Mouse (Mus musculus): Measurements from ENCODE around the gene Ube3b. TPM values are rescaled to one million over a fixed set of nuclear protein-coding genes. Genes with fewer than 3 reads are reported as not detected.

Ube3b gene
- polyA plus RNA-seq, 1 experiment from 2014 or later, result 41.4 TPM

- H3K4me1 ChIP-seq, result peaks cover 96% of the 10 kb centered on the region
- H3K9me3 ChIP-seq, result no peaks in the 10 kb centered on the region
- H3K27ac ChIP-seq, result no peak overlapping the region
- H3K9ac ChIP-seq, result 0 out of 2 replicates have a peak overlapping the region, but pooled peaks have one; percentile 16
- H3K27me3 ChIP-seq, result no peaks in the 10 kb centered on the region
- no peak for ATAC-seq (ENCODE audit: insufficient number of reproducible peaks, insufficient read depth, low FRiP score, low TSS enrichment, low read depth)
- whole genome bisulfite sequencing, result 90% methylated on average over 23 of the region's 23 CpGs
- H3K36me3 ChIP-seq, result peaks cover 45% of the 10 kb centered on the region
- H3K4me3 ChIP-seq, result no peak overlapping the region
- no peak overlapping the region for H3K4me2 ChIP-seq
These were observed 5.8 kb upstream of the Ube3b start for GRCm38 (mm10) chr5:114374409-114375213.

- ATAC-seq (ENCODE audit: insufficient number of reproducible peaks, insufficient read depth, low FRiP score, low TSS enrichment, low read depth), result no peak
- 35% methylated on average over 10 of the region's 10 CpGs for WGBS
- Histone ChIP-seq H3K9me3 (no peaks in the 10 kb centered on the region), H3K4me3 (peak overlapping the region; percentile 90), H3K4me2 (peak overlapping the region; percentile 90), H3K36me3 (peaks cover 23% of the 10 kb centered on the region), H3K27me3 (no peaks in the 10 kb centered on the region), H3K27ac (peak overlapping the region; percentile 66), H3K4me1 (peaks cover 75% of the 10 kb centered on the region), H3K9ac (peak overlapping the region; percentile 95)
These were observed 2.1 kb upstream of the Ube3b start for GRCm38 (mm10) chr5:114378177-114378920.

GRCm38 (mm10) chr5:114378936-114379335, 1.5 kb upstream of the Ube3b start:
- Histone ChIP-seq H3K27ac (peak overlapping the region; percentile 66), H3K4me3 (peak overlapping the region; percentile 90), H3K4me2 (peak overlapping the region; percentile 90), H3K4me1 (peaks cover 69% of the 10 kb centered on the region), H3K9ac (peak overlapping the region; percentile 95), H3K9me3 (no peaks in the 10 kb centered on the region), H3K36me3 (peaks cover 17% of the 10 kb centered on the region), H3K27me3 (no peaks in the 10 kb centered on the region)
- WGBS, result 20% methylated on average over 6 of the region's 6 CpGs
- no peak for ATAC-seq (ENCODE audit: insufficient number of reproducible peaks, insufficient read depth, low FRiP score, low TSS enrichment, low read depth)

- H3K9ac ChIP-seq, result peak overlapping the region; percentile 95
- H3K4me1 ChIP-seq, result peaks cover 61% of the 10 kb centered on the region
- H3K4me3 ChIP-seq, result peak overlapping the region; percentile 90
- peak overlapping the region; percentile 90 for H3K4me2 ChIP-seq
- ATAC-seq (ENCODE audit: insufficient number of reproducible peaks, insufficient read depth, low FRiP score, low TSS enrichment, low read depth), result peak; percentile 27; the same call in 1 of the 2 replicates
- no peaks in the 10 kb centered on the region for H3K27me3 ChIP-seq
- H3K9me3 ChIP-seq, result no peaks in the 10 kb centered on the region
- WGBS, result under 1% methylated on average over 20 of the region's 20 CpGs
- peaks cover 15% of the 10 kb centered on the region for H3K36me3 ChIP-seq
- H3K27ac ChIP-seq, result peak overlapping the region; percentile 92
These were observed 644 bp upstream of the Ube3b start for GRCm38 (mm10) chr5:114379763-114380162.

GRCm38 (mm10) chr5:114381013-114381351, 575 bp downstream of the Ube3b start:
- H3K9me3 ChIP-seq, result no peaks in the 10 kb centered on the region
- H3K36me3 ChIP-seq, result peaks cover 16% of the 10 kb centered on the region
- H3K27ac ChIP-seq, result peak overlapping the region; percentile 92
- no peak for ATAC-seq (ENCODE audit: insufficient number of reproducible peaks, insufficient read depth, low FRiP score, low TSS enrichment, low read depth)
- peaks cover 51% of the 10 kb centered on the region for H3K4me1 ChIP-seq
- WGBS, result under 1% methylated on average over 18 of the region's 18 CpGs
- peak overlapping the region; percentile 90 for H3K4me2 ChIP-seq
- H3K4me3 ChIP-seq, result peak overlapping the region; percentile 90
- no peaks in the 10 kb centered on the region for H3K27me3 ChIP-seq
- peak overlapping the region; percentile 95 for H3K9ac ChIP-seq

GRCm38 (mm10) chr5:114383184-114383904, 2.9 kb downstream of the Ube3b start:
- 76% methylated on average over 9 of the region's 9 CpGs for WGBS
- ATAC-seq (ENCODE audit: insufficient number of reproducible peaks, insufficient read depth, low FRiP score, low TSS enrichment, low read depth), result no peak
- Histone ChIP-seq H3K4me1 (peaks cover 29% of the 10 kb centered on the region), H3K9me3 (no peaks in the 10 kb centered on the region), H3K4me3 (no peak overlapping the region), H3K27me3 (no peaks in the 10 kb centered on the region), H3K9ac (no peak overlapping the region), H3K4me2 (no peak overlapping the region), H3K27ac (no peak overlapping the region), H3K36me3 (peaks cover 40% of the 10 kb centered on the region)

GRCm38 (mm10) chr5:114384448-114384847, 4.0 kb downstream of the Ube3b start:
- 91% methylated on average over 8 of the region's 8 CpGs for WGBS
- Histone ChIP-seq H3K9ac (no peak overlapping the region), H3K4me2 (no peak overlapping the region), H3K27me3 (no peaks in the 10 kb centered on the region), H3K4me3 (no peak overlapping the region), H3K9me3 (no peaks in the 10 kb centered on the region), H3K27ac (no peak overlapping the region), H3K36me3 (peaks cover 51% of the 10 kb centered on the region), H3K4me1 (peaks cover 18% of the 10 kb centered on the region)
- no peak for ATAC-seq (ENCODE audit: insufficient number of reproducible peaks, insufficient read depth, low FRiP score, low TSS enrichment, low read depth)

GRCm38 (mm10) chr5:114393169-114393568, 12.8 kb downstream of the Ube3b start:
- ATAC-seq (ENCODE audit: insufficient number of reproducible peaks, insufficient read depth, low FRiP score, low TSS enrichment, low read depth), result no peak
- Histone ChIP-seq H3K9ac (no peak overlapping the region), H3K9me3 (no peaks in the 10 kb centered on the region), H3K27ac (no peak overlapping the region), H3K4me3 (no peak overlapping the region), H3K36me3 (peaks cover 100% of the 10 kb centered on the region), H3K4me1 (no peaks in the 10 kb centered on the region), H3K27me3 (no peaks in the 10 kb centered on the region), H3K4me2 (no peak overlapping the region)
- 83% methylated on average over 9 of the region's 9 CpGs for WGBS

GRCm38 (mm10) chr5:114406592-114406991, 26.2 kb downstream of the Ube3b start:
- Histone ChIP-seq H3K4me1 (no peaks in the 10 kb centered on the region), H3K4me2 (no peak overlapping the region), H3K27me3 (no peaks in the 10 kb centered on the region), H3K4me3 (no peak overlapping the region), H3K9ac (no peak overlapping the region), H3K9me3 (no peaks in the 10 kb centered on the region), H3K36me3 (peaks cover 100% of the 10 kb centered on the region), H3K27ac (no peak overlapping the region)
- no peak for ATAC-seq (ENCODE audit: insufficient number of reproducible peaks, insufficient read depth, low FRiP score, low TSS enrichment, low read depth)
- WGBS, result 88% methylated on average over 14 of the region's 14 CpGs

GRCm38 (mm10) chr5:114407269-114407668, 26.9 kb downstream of the Ube3b start:
- Histone ChIP-seq H3K9me3 (no peaks in the 10 kb centered on the region), H3K4me3 (no peak overlapping the region), H3K4me1 (no peaks in the 10 kb centered on the region; the same call in 1 of the 2 replicates), H3K27ac (no peak overlapping the region), H3K4me2 (no peak overlapping the region), H3K27me3 (no peaks in the 10 kb centered on the region), H3K36me3 (peaks cover 100% of the 10 kb centered on the region), H3K9ac (no peak overlapping the region)
- no peak for ATAC-seq (ENCODE audit: insufficient number of reproducible peaks, insufficient read depth, low FRiP score, low TSS enrichment, low read depth)
- 82% methylated on average over 10 of the region's 10 CpGs for WGBS

GRCm38 (mm10) chr5:114407810-114408209, 27.4 kb downstream of the Ube3b start:
- Histone ChIP-seq H3K36me3 (peaks cover 100% of the 10 kb centered on the region), H3K4me1 (no peaks in the 10 kb centered on the region; the same call in 1 of the 2 replicates), H3K4me2 (no peak overlapping the region), H3K9ac (no peak overlapping the region), H3K4me3 (no peak overlapping the region), H3K9me3 (no peaks in the 10 kb centered on the region), H3K27ac (no peak overlapping the region), H3K27me3 (no peaks in the 10 kb centered on the region)
- ATAC-seq (ENCODE audit: insufficient number of reproducible peaks, insufficient read depth, low FRiP score, low TSS enrichment, low read depth), result no peak
- 90% methylated on average over 9 of the region's 9 CpGs for WGBS
